Mouse (Mus musculus): Measurements from ENCODE around the gene Mical3. TPM values are rescaled to one million over a fixed set of nuclear protein-coding genes. Genes with fewer than 3 reads are reported as not detected.

Gene Mical3
- polyA plus RNA-seq, 1 experiment from 2014 or later: 25.0 TPM

DNA sequence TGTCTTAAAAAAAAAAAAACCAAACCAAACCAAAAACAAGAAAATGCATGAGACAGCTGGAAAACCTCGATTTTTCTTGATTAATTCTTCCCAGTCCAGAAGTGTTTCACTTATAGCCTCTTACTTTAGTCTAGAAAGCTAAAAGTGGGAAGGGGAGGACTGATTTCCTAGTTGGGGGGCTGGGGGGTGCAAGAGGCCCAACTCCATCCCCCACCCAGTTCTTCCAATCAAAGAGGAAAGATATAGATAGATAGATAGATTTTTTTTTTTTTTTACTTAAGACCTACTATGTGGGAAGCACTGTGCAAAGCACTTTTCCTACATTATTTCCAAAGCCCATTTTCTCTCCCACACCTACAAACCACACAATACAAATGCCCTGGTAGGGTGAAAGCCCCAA is 22.7 kb downstream of the Mical3 start:
- no peak for ATAC-seq (replicated peaks; ENCODE audit: insufficient number of reproducible peaks, insufficient read depth, low FRiP score, low read depth)
- H3K9me3 ChIP-seq (replicated peaks): no peaks in the 10 kb centered on the region
- H3K4me1 ChIP-seq (replicated peaks): peaks cover 76% of the 10 kb centered on the region
- no peak overlapping the region for H3K27ac ChIP-seq
- H3K36me3 ChIP-seq: peaks cover 9% of the 10 kb centered on the region
- 69% methylated on average over 1 of the region's 1 CpGs for WGBS
- peak overlapping the region; percentile 79 for H3K4me2 ChIP-seq
- no peaks in the 10 kb centered on the region for H3K27me3 ChIP-seq
- H3K9ac ChIP-seq: no peak overlapping the region
- H3K4me3 ChIP-seq: peak overlapping the region; percentile 93

DNA sequence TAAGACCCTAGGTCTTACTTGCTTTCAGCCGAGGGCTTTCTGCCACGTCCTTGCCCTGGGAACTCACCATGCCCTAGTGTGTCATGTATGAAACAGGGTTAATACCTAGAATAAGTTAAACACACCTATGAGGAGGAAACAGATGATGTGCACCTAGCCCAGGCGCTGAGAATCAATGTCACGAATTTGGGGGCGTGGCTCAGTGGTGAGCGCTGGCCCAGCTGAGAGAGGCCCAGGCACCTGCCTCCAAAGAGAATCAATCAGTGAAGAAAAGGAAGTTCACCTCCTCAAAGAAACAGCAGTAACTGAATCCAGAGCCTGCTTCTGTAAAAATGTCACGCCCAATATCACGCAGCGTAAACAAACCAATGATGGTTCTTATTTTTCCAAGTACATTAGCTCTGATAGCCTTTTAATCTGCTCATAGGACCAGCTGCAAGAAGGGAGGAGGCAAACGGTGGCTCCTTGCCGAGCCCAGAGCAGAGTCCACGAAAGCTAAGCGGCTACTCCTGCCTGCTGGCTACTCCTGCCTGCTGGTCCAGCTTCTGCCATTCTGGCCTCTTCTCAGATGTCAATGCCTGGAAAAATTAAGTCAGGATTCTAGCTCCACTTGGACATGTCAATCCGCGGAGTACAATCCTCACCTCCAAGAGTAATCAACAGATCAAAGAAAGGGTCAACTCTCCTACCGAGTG is 23.9 kb downstream of the Mical3 start:
- no peak overlapping the region for H3K9ac ChIP-seq
- no peaks in the 10 kb centered on the region for H3K27me3 ChIP-seq
- peaks cover 79% of the 10 kb centered on the region for H3K4me1 ChIP-seq (replicated peaks)
- no peaks in the 10 kb centered on the region for H3K9me3 ChIP-seq (replicated peaks)
- H3K4me2 ChIP-seq: no peak overlapping the region
- 83% methylated on average over 16 of the region's 16 CpGs for WGBS
- no peak for ATAC-seq (replicated peaks; ENCODE audit: insufficient number of reproducible peaks, insufficient read depth, low FRiP score, low read depth)
- no peak overlapping the region for H3K27ac ChIP-seq
- peaks cover 9% of the 10 kb centered on the region for H3K36me3 ChIP-seq
- no peak overlapping the region for H3K4me3 ChIP-seq

DNA sequence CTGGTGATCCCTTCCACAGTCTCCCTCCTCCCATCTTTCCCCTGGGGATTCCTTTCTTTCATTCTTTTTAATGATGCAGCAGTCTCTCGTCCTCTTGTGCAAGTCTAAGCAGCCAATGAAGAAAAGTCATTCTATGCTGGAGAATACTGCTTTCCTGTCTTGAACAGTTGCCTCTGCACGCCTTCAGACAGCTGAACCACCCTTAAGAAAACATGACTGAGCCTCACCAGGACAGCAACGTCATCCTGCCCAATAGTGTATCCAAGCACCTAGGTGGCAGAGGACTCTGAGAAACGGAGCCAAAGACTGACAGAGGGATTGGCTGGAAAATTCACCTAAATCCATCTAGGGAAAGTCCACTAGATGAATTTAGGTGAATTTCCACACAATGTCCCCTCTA is 25.1 kb downstream of the Mical3 start:
- no peak overlapping the region for H3K9ac ChIP-seq
- H3K27me3 ChIP-seq: no peaks in the 10 kb centered on the region
- H3K4me2 ChIP-seq: no peak overlapping the region
- ATAC-seq (replicated peaks; ENCODE audit: insufficient number of reproducible peaks, insufficient read depth, low FRiP score, low read depth): no peak
- no peak overlapping the region for H3K4me3 ChIP-seq
- H3K27ac ChIP-seq: no peak overlapping the region
- peaks cover 69% of the 10 kb centered on the region for H3K4me1 ChIP-seq (replicated peaks)
- peaks cover 9% of the 10 kb centered on the region for H3K36me3 ChIP-seq
- H3K9me3 ChIP-seq (replicated peaks): no peaks in the 10 kb centered on the region
- 54% methylated on average over 4 of the region's 4 CpGs for WGBS

DNA sequence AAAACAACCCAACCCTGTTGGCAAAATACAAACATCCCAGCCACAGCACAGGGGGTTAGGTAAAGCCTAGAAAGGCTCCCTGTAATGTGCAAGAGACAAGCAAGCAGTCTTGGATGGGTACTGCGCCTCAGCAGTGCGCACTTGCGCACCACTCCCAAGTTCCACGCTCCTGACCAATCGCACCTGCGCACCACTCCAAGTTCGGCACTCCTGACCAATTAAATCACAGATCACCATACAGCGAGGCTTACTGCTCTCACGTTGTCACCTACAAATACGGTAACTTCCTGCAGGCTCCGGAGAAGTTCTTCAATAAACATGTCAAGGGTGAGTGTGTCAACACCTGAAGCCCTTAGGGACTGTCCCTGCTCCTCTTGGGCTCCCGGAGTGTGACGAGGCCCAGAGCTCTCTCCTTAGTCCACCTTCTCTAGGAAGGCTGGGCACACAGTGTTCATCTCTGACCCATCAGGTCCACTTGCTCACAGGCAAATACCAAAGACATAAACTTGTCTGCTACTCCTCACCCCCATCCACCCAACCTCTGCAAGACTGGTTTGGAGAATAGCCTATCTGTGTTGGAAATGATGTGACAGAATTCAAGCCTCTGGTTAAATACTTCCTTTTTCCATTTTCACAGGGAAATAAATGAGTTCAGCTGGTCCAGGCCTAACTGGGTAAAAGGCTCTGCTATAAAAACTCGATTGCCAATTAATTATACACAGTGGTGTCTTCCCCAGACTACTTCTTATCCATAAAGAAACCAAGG is 27.2 kb downstream of the Mical3 start:
- no peak for ATAC-seq (replicated peaks; ENCODE audit: insufficient number of reproducible peaks, insufficient read depth, low FRiP score, low read depth)
- no peaks in the 10 kb centered on the region for H3K27me3 ChIP-seq
- H3K36me3 ChIP-seq: peaks cover 9% of the 10 kb centered on the region
- H3K27ac ChIP-seq: no peak overlapping the region
- H3K9me3 ChIP-seq (replicated peaks): no peaks in the 10 kb centered on the region
- H3K4me2 ChIP-seq: no peak overlapping the region
- WGBS: 72% methylated on average over 14 of the region's 14 CpGs
- no peak overlapping the region for H3K9ac ChIP-seq
- H3K4me1 ChIP-seq (replicated peaks): peaks cover 78% of the 10 kb centered on the region
- no peak overlapping the region for H3K4me3 ChIP-seq

DNA sequence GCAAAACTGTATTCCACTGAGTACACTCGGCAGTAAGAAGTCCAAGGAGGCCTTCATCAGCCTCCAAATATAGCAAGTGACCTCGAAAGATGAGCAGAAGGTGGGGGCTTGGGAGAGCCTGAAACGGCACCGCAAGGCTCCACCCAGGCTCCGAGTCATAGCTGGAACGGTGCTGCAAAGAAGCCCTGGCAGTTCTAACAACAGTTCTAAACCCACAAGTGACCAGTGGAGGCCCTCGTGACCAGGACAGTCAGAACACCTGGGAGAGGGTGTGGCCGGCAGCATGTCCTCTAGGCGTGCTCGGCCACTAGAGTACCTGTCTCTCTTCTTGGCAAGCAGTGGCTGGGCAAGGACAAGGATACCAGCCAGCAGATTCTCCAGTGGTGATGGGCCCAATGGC is 27.9 kb downstream of the Mical3 start:
- no peaks in the 10 kb centered on the region for H3K27me3 ChIP-seq
- WGBS: 51% methylated on average over 10 of the region's 10 CpGs
- H3K9ac ChIP-seq: no peak overlapping the region
- H3K4me1 ChIP-seq (replicated peaks): peaks cover 78% of the 10 kb centered on the region
- H3K27ac ChIP-seq: no peak overlapping the region
- ATAC-seq (replicated peaks; ENCODE audit: insufficient number of reproducible peaks, insufficient read depth, low FRiP score, low read depth): no peak
- H3K36me3 ChIP-seq: peaks cover 9% of the 10 kb centered on the region
- no peaks in the 10 kb centered on the region for H3K9me3 ChIP-seq (replicated peaks)
- no peak overlapping the region for H3K4me2 ChIP-seq
- H3K4me3 ChIP-seq: no peak overlapping the region

DNA sequence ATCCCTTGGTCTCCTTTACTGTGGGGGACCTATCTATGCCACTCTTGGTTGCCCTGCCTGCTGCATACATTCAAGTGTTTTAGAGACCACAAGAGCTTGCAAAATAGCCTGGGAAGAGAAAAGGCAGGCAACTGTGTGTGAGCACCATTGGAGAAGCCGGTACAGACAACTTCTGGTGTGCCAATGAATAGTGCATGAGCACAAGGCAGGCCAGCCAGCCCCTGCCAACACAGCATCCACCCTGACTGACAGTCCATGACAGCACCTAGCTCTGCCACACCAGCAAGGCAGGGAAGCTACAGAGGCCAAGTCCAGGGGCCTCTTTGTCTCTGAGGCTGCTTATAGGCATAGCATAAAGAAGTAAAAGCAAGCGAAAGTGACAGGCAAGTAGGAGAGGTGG is 28.7 kb downstream of the Mical3 start:
- ATAC-seq (replicated peaks; ENCODE audit: insufficient number of reproducible peaks, insufficient read depth, low FRiP score, low read depth): no peak
- Histone ChIP-seq H3K9ac (no peak overlapping the region), H3K36me3 (peaks cover 5% of the 10 kb centered on the region), H3K27ac (no peak overlapping the region), H3K4me2 (no peak overlapping the region), H3K4me1 (replicated peaks) (peaks cover 80% of the 10 kb centered on the region), H3K27me3 (no peaks in the 10 kb centered on the region), H3K9me3 (replicated peaks) (no peaks in the 10 kb centered on the region), H3K4me3 (no peak overlapping the region)
- WGBS: 78% methylated on average over 2 of the region's 2 CpGs

DNA sequence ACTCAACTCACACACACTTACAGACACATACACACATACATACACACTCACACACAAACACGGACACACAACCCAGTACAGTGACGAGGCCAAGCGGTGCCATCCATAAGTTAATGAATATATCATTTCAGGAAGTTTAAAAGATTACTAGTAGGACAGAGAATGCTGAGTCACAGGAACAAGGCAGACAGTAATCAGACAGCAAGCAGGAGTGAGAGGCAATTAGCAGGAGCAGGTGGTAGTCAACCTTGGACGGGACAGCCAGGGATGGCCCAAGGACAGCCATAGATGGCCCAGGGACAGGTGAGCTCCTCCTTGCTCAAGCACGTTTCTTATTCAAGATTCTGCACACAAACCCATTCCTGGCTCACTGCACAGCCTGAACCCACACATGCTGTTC is 29.6 kb downstream of the Mical3 start:
- ATAC-seq (replicated peaks; ENCODE audit: insufficient number of reproducible peaks, insufficient read depth, low FRiP score, low read depth): no peak
- 86% methylated on average over 5 of the region's 5 CpGs for WGBS
- H3K4me2 ChIP-seq: no peak overlapping the region
- peaks cover 81% of the 10 kb centered on the region for H3K4me1 ChIP-seq (replicated peaks)
- H3K27me3 ChIP-seq: no peaks in the 10 kb centered on the region
- no peak overlapping the region for H3K9ac ChIP-seq
- H3K9me3 ChIP-seq (replicated peaks): no peaks in the 10 kb centered on the region
- H3K4me3 ChIP-seq: no peak overlapping the region
- no peaks in the 10 kb centered on the region for H3K36me3 ChIP-seq
- no peak overlapping the region for H3K27ac ChIP-seq

DNA sequence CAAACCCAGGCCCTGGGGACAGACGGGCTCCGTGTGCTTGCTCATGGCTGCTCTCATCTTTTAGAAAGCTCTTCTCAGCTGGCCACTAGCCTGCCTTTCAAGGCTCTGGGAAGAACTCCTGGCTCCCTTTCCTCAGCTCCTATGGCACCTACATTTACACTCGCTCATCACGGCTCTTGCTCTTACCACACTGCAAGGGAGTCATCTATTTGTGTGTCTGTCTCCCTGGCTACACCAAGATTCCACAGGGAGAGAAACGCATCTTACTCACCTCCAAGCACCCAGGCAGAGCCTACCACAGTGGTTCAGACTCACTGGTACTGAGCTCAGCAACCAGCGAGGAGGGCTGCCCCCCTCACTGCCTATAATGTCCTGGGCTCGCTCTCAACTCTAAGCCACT is 31.0 kb downstream of the Mical3 start:
- H3K36me3 ChIP-seq: no peaks in the 10 kb centered on the region
- H3K4me3 ChIP-seq: no peak overlapping the region
- no peaks in the 10 kb centered on the region for H3K27me3 ChIP-seq
- H3K27ac ChIP-seq: no peak overlapping the region
- 71% methylated on average over 7 of the region's 7 CpGs for WGBS
- H3K9me3 ChIP-seq (replicated peaks): no peaks in the 10 kb centered on the region
- H3K9ac ChIP-seq: no peak overlapping the region
- no peak for ATAC-seq (replicated peaks; ENCODE audit: insufficient number of reproducible peaks, insufficient read depth, low FRiP score, low read depth)
- peaks cover 81% of the 10 kb centered on the region for H3K4me1 ChIP-seq (replicated peaks)
- no peak overlapping the region for H3K4me2 ChIP-seq

DNA sequence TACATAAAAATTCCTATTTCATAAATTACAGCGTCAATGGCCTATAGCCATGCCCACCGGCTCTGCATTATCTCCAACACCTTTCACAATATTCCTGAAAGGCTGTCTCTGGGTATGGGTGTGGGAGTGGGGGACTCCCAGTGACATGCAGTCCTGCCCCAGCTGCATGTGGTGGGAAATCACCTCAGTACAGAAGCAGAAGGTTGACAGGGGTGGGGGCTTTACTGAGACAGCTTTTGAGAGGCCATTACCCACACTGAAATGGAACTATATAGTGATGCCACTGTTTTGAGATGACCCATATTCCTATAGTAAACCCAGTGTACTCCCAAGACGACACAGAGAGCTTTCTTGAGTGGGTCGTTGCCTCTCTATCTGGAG is 31.6 kb downstream of the Mical3 start:
- 65% methylated on average over 4 of the region's 4 CpGs for WGBS

DNA sequence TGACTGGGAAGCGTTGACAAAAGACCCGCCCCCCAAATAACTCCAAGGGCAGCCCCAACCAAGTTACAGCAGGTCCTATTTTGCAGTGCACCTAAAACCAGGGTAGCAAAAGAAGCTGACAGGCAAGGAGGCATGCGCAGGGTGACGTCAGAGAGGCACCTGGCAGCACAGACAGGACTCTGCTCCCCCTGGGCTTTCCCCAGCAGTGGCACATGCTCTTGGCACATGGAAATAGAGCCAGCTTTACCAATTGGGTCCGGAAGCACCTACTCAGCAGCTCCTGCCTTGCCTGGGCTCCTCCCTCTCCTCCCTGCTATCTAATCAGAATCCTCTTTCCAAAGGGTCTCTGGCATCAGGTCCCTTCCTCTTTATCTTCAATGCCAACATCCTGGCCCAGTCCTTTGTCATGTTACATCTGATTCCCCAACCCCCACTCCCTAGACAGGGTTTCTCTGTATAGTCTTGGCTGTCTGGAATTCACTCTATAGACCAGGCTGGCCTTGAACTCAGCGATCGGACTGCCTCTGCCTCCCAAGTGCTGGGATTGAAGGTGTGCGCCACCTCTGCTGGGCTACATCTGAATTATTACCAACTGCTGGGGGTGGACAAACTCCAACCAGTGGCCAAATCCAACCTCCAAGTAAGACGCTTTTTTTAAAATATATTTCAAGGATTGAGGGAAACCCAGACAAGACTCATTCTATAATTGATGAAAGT is 32.1 kb downstream of the Mical3 start:
- no peak overlapping the region for H3K4me3 ChIP-seq
- H3K4me1 ChIP-seq (replicated peaks): peaks cover 80% of the 10 kb centered on the region
- H3K4me2 ChIP-seq: no peak overlapping the region
- ATAC-seq (replicated peaks; ENCODE audit: insufficient number of reproducible peaks, insufficient read depth, low FRiP score, low read depth): no peak
- H3K9me3 ChIP-seq (replicated peaks): no peaks in the 10 kb centered on the region
- WGBS: 61% methylated on average over 9 of the region's 9 CpGs
- no peak overlapping the region for H3K9ac ChIP-seq
- 0 out of 2 replicates have a peak overlapping the region, but pooled peaks have one; percentile 1 for H3K27ac ChIP-seq
- H3K27me3 ChIP-seq: no peaks in the 10 kb centered on the region
- H3K36me3 ChIP-seq: no peaks in the 10 kb centered on the region

More for the DNA sequence above, 31.6 kb downstream of the Mical3 start:
- no peak for ATAC-seq (replicated peaks; ENCODE audit: insufficient number of reproducible peaks, insufficient read depth, low FRiP score, low read depth)
- Histone ChIP-seq H3K9ac (no peak overlapping the region), H3K4me2 (no peak overlapping the region), H3K27ac (no peak overlapping the region), H3K4me3 (no peak overlapping the region), H3K9me3 (replicated peaks) (no peaks in the 10 kb centered on the region), H3K27me3 (no peaks in the 10 kb centered on the region), H3K4me1 (replicated peaks) (peaks cover 80% of the 10 kb centered on the region), H3K36me3 (no peaks in the 10 kb centered on the region)

DNA sequence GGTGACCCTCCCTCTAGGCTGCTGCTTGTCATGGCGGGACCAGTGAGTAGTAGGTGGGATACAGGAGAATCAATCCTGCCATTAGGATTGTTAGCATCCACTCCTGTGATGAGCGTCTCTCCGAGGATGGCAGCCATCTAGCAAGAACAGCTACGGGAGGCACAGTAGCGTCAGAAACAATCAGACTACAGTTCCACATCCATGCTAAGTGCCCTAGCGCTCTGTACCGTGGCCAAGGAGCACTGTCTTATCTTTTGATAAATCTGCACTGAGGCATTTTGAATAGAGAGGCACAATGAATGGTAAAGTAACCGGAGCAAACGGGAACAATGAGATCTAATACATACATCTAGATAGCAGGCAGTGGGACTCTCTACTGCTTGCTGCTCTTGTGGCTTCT is 32.7 kb downstream of the Mical3 start:
- Histone ChIP-seq H3K27me3 (no peaks in the 10 kb centered on the region), H3K9me3 (replicated peaks) (no peaks in the 10 kb centered on the region), H3K4me1 (replicated peaks) (peaks cover 79% of the 10 kb centered on the region), H3K27ac (0 out of 2 replicates have a peak overlapping the region, but pooled peaks have one; percentile 1), H3K4me2 (no peak overlapping the region), H3K36me3 (no peaks in the 10 kb centered on the region), H3K9ac (no peak overlapping the region), H3K4me3 (no peak overlapping the region)
- ATAC-seq (replicated peaks; ENCODE audit: insufficient number of reproducible peaks, insufficient read depth, low FRiP score, low read depth): no peak
- 66% methylated on average over 9 of the region's 9 CpGs for WGBS
